Mouse (Mus musculus) CD4-positive, CD25-positive, alpha-beta regulatory T cell, adult 4 months (primary cell): ENCODE data around the gene Lmo7. TPM values are rescaled to one million over a fixed set of nuclear protein-coding genes. Genes with fewer than 3 reads are reported as not detected.
A peak's percentile ranks its signal among the peaks of the same experiment; 100 is the strongest.

Experiments
- ATAC-seq: one replicate; pipeline ENCODE4 v1.8.0; 2017
- polyA plus RNA-seq, 2 experiments: library from polyadenylated mRNA; unstranded; fragments of 100-300 nt; shearing (Covaris generic); gene quantifications; one replicate each; pipeline ENCODE4 v1.2.1; 2017

The Lmo7 gene
- polyA plus RNA-seq, result under 1 TPM; 0.22 to 0.31 TPM

DNA sequence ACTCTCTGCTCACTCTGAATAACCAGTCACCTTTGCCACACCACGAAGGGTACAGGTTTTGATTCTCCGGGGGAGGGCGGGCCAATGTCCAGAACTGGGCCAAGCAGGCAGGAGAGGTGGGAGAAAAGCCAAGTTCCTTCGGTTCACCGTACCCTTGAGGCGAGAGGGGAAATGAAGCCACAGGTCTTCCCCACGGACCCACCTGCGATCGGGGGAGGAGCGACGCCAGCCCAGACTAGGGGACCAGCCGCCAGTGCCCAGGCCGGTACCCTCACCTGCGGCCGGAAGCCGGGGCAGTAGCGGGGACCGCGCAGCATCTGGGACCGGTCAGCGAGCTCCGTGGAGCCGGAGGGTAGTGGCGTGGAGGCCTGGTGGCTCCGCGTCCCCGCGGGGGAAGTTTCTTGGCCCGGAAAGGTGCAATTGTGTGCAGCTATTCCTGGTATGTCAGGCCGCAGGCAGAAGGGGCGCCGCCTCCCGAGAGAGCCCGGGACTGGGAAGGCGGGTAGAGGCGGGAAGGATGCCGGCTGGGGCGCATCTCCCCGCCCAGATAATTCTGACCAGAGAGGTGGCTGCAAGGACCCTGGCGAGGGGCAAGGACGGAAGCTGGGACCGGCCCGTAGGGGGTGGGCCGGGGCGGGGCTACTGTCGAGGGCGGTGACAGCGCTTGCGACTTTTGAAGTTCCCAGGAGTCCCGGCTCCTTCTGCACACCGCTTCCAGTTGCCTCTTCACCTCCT lies at the start of gene Lmo7, which contains the start of gene Gm9922:
Gene Lmo7, plus strand, starts transcription at position 721 of the 735 bp plus-strand sequence.
Gene Gm9922, minus strand, starts transcription at position 578 of the 735 bp plus-strand sequence.
- ATAC-seq, result peak; percentile 31

DNA sequence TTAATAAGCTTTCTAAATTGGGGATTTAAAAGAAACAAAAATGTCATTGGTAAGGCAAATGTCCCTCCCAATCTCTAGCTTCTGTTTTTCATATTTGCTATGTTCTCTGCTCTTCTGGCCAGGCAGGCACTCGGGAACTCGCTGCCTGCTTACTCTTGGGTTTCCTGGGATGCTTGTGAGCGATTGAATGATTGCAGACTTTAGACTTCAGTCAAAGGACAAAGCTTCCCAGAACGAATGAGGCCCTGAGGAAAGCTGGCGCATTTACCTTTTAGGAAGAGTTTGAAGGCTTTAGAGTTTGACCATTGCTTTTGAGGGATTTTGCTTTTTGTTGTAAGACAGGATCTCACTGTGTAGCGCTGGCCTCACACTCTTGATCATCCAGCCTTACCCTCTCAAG lies 42.1 kb upstream of the Lmo7 start:
- no peak for ATAC-seq

DNA sequence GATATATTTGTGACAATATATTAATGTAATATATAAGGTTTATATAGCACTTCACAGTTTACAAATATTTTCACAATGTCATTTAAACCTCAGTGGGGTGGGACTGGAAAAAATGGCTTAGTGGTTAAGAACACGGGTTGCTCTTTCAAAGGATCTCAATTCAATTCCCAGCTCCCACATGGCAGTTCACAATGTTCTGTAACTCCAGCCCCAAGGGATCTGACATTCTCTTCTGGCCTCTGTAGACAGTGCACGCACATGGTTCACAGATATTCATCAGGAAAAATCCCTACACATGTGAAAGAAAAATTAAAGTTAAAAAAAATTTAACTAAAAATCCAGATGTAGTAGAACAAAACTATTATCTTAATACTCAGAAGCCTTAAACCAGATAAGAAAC lies 41.4 kb upstream of the Lmo7 start:
- ATAC-seq, result no peak

DNA sequence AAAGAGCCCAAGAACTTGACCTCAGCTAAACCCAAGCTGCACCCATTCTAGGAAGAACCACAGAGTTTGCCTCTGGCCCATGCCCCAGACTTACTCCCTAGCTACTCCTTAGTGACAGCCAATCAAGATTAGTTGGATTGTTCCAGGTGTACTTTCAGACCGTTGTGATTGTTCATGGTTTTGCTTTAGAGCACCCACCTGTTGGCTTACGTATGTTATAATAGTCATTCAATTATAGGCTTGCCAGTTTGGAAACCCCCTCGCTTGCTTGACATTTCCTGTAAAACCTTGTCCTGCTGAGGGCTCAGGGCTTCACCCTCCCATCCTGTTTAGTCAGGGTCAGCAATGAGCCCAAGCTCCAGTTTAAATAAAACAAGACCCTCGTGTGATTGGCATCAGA lies 25.3 kb upstream of the Lmo7 start:
- ATAC-seq, result peak; percentile 69

DNA sequence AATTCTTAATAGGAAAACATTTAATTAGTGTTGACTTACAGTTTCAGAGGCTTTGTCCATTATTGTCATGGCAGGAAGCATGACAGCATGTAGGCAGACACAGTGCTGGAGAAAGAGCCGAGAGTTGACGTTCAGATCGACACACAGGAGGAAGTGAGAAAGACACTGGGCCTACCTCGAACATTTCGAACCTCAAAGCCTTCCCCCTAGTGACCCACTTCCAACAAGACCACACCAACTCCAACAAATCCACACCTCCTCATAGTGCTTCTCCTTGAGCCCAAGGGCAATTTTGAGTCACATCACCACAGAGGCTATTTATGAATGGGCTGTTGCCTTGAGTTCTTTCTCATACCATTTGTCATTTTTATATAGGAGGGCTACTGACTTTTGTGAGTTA lies 22.7 kb upstream of the Lmo7 start:
- ATAC-seq, result no peak

DNA sequence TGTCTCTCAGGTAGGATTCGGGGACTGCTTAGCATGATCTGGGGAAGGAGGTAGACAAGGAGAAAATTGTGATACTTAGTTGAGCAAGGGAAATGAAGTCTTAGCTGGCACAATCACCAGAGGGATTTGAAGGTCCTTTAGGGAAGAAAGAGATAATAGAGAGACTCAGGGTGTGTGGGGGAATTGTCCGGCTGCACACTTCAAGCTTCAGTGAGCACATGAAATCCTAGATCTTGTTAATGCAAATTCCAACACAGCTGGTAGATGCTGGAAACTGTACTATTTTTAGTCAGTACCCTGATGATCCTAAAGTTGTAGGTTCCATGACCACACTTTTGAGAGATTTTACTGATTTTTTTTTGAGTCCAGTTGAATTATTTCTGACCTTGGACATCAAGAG lies 15.3 kb upstream of the Lmo7 start:
- ATAC-seq, result no peak

DNA sequence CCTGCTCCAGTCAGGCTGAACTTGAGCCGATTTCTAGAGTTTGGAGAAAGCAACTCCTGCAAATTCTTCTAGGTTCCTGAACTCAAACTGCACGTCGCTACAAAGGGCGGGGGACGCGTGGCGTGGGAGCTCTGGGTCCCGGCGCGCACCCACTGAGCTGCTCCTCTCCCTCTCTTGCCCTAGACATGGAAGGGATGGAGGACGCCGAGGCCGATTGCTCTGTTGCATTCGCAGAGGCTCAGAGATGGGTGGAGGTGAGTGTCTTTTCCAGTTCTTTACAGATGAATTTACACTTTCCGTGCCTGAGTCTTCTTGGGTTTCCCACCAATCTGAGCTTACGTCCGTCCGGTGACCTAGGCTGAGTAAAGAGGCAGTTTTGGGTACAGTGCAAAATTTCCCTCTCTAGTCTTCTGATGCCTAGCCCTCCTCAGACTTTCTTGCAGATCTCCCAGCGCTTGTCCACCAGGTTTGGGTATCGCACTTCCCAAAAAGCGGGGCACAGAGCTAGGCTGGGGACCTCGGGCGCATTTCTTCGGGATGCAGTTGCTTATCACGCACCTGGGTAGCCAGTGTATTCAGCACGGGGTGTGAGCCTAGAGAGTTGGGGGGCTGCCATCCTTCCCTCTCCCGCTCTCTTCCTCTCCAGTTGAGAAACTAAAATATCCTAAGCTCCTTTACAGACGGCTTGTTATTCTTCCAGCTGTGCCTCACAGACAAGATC lies 375 bp downstream of the Lmo7 start:
- peak; percentile 29 for ATAC-seq

DNA sequence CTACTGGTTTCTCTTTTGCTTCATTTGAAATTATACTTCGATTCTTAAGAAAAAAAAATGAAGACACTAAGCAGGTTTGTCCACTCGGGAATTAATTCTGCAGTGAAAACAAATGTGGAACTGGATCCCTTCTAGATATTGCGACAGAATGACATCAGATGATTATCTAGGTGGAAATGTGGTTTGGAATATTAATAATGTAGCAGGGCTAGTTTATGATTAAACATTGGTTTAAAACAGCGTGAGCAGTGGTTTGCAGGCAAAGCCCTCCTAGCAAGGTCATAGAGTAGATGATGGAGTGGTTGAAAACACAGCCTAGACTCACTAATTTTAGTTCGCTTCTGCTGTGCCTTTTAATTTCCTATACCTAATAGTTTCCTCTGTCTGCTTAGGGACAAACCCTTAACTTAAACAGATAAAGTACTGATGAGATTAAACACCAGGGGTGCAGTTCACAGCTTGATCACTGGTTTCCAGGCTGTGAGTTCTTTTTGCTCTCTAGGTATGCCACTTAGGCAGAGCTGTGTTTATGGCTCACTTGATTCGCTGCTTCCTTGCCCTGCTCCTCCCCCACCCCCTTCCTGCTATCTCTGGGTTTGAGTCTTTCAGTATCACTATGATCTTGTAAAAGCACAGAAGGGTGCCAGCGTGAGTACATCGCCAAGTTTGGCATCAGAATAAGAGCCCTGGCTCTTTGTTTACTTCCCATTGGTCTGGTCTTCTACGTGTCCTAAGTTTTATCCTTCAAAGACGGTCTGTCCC lies 4.0 kb downstream of the Lmo7 start:
- ATAC-seq, result peak; percentile 54

DNA sequence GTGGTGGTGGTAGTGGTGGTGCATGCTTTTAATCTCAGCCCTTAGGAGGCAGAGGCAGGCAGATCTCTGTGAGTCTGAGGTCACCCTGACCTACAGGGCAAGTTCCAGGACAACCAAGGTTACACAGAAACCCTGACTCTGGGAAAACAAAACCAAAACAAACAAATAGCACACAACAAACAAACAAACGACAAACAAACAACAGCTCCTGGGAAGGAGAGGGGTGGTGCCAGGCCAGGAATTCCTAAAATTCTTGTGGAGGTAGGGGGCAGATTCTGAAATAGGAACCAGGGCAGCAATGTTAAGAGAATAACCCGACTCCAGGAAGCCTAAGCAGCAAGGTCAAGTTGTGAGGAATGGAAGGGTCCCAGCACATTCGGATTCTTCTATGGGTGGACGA lies 7.7 kb downstream of the Lmo7 start:
- no peak for ATAC-seq

DNA sequence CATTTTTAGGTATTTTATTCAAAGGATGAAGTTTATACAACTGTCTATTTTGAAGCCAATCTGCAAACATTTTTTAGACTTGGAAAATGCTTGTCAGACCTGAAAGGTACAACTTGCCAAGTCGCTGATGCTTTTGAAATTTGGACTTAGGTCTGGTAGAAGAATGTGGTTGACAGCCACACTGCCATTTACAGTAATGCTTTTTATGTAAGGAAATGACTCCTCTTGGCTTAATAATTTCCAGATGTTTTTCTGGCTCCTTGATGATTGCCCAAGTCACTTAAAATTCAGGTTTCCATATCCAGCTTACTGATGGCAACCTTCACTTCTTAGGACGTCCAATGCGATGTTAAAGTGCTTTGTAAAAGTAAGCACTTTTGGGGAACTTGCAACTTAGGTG lies 16.9 kb downstream of the Lmo7 start:
- no peak for ATAC-seq

DNA sequence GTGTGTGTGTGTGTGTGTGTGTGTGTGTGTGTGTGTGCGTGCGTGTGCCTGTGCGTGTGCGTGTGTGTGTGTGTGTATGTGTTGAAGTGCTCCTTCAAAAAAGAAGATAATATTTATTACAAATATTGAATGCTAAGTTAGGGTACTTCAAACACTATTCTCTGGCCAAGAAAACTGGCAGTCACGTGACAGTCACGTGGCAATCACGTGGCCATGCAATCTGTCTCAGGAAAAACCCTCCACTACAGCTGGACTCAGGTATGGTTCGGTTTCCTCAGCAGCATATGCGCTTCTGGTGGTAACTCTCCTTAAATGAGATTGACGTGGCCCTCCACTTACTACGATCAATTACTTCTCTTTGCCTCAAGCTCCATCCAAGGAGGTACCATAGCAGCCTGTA lies 18.1 kb downstream of the Lmo7 start:
- ATAC-seq, result no peak

DNA sequence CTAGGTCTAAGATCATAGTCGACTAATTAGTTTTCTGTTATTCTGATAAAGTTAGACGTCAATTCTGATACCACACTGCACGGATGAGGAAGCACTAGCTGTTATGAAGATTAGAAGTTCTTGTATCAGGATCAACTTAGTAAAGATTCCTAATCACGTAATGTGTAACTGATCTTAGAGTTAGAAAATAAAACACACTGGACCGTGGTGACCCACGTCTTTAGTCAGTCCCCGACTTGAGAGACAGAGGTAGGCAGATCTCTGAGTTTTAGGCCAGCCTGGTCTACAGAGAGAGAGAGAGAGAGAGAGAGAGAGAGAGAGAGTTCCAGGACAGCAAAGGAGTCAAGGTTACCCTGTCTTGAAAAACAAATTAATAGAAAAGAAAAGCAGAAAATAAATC lies 18.7 kb downstream of the Lmo7 start:
- ATAC-seq, result no peak

DNA sequence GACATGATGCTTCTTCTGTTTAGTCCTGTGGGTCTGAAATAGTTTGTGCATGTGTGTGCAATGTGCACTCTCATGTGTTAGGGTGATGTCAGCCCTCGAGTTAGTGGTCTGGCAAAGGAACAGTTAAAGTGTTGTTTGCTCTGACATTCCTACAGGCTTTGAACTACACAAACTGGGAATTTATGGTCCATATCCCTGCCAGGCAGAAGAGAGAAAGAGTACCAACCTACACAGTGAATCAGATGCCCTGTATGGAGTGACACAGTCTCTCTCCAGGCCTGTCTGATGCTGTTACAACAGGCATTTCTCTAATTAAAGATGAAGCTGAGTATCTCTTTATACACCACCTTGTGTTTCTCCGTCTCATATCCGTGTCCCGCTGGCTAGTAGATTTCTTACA lies 21.2 kb downstream of the Lmo7 start:
- ATAC-seq, result no peak

DNA sequence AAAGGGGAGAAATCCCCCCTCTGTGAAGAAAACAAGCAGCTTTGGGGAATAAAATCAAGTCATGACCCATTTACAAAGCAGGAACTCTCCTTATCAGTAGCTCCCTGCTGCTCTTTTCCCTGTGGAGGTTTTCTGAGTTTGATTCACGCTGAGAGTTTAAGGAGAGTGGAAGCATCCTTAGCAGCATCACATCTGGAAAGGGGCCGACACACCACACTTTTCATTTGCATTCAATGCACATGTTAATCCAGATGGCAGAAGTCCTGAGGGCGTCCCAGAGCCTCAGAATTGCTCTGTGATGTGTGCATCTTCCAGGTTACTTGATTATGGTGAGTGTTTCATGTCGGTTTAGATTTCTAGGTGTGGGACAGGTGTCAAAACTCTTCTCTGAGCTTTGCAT lies 25.7 kb downstream of the Lmo7 start:
- ATAC-seq, result no peak

DNA sequence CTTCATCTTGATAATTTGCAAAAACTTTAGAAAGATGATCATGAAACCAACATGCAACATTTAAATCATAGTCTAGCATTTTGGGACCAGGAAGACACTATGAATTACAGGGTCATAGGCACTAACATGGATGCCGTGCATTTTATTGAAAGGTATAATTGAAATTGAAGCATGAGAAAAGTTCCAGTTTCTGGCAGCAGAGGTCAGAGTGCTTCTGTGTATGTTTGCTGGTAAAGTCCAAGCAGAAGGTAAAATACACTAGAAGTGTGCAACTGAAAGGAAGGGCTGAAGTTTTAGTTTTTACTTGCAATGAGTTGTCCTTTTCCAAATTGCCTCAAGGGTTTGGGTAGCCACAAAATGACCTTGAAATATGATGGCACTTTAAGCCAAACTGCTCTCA lies 32.5 kb downstream of the Lmo7 start:
- ATAC-seq, result no peak

DNA sequence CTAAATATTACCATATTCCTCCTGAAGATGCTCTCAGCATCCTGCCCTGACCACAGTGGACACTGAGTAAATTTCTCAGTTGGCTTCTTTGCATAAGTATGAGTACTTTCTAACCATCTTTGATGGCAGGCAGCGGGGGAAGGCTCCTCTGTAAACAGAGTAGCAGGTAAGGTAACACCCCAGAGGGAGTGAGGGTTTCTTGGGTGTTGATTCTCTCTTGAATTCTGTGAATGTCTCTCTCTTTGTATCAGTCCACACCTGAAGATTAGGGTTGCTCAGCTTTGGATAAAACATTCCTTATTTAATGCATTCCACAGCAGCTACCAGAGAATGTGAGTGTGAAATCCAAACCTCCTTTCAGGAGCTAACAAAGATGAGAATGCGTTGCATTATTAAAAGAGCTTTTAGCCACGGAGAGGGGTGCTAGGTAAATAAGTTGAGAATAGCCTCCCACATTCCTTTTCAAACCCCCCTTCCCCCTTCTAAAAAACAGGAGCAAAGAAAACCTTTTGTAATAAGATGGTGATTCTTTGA lies 34.1 kb downstream of the Lmo7 start:
- no peak for ATAC-seq

DNA sequence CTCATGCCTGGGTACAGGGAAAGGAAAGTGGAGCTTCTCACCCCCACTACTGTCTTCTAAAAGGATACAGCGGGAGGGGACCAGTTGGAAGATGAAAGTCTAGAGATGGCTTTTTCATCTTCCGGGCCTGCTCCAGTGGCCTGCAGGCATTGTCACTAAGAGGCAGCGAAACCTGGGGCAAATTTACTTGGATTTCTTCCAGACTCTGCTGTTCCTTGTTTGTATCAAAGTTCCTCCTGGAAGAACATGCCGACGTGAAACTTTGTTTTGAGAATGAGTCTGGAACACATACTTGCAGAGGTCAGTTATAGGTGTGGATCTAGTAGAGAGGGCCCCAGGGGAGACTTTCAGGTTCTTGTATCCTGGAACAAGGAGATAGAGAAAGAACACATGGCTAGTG lies 41.6 kb downstream of the Lmo7 start:
- ATAC-seq, result no peak

DNA sequence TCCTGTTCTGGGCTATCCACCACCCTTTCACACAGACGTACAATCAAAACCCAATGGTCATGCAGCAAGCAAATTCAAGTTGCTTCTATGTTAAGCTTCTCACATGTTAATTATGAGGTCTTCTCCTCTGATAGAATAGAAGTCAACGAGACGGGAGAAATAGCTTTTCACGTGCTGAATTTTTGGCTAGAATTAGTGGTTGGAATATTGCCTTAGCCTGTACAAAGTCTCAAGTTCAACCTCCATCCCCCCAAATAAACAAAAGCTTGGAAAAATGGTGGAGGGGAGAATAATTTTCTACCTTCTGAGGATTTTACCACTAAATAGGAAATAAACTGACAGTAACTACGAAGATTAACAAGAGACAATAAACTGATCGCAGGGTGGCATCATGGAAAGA lies 42.0 kb downstream of the Lmo7 start:
- ATAC-seq, result no peak

DNA sequence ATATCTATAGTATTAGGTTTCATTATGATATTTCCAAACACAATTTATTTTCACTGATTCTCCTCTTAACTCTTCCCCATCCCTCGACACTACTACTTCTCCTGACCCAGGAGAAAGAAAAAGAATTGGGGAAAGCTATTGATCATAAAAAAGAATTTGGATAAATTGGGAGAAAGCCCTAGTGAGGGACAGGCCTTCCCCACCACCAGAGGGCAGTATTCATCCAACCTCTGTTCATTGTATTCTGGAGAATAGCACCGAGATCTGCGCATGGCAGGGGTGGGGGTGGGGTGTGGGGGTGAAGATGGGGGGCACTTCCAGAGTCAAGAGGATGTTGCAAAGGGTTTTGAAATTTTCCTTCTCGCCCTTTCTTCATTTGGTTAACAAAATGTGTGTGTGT lies 44.9 kb downstream of the Lmo7 start:
- ATAC-seq, result no peak

DNA sequence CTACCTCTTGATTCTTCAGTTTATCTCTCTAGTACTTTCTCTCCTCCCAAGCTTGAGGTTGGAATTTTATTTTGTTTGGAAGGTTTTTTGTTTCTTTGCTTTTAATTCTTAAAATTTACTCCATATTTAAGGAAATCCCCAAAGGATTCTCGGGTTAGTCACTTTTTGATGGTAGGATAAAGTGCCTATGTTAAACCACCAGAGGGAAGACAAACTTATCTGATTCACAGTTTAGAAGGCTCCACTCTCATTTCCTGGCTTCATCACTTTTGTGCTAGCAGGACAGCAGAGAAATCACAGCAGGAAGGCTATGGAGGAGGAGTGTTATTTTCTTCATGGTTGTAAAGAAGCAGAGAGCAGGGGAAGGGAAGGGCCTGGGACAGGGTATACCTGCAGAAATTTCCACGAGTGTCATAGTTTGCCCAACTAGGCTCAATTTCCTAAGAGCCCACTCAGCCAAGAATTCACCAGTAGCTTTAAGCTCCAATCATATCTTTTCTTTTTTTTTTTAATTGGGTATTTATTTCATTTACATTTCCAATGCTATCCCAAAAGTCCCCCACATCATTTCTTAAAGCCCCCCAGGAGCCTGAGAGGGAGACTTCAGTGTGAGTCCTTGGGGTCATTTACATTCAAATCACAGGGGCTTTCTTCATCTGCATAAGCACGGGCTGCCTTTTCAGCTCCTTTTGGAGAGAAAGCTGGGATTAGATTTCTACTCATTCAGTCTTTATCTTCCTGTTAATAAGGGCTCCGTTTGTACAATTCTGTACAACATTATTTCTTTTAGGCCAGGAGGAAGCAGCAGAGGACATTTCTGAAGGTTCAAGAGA lies 46.8 kb downstream of the Lmo7 start:
- ATAC-seq, result no peak

DNA sequence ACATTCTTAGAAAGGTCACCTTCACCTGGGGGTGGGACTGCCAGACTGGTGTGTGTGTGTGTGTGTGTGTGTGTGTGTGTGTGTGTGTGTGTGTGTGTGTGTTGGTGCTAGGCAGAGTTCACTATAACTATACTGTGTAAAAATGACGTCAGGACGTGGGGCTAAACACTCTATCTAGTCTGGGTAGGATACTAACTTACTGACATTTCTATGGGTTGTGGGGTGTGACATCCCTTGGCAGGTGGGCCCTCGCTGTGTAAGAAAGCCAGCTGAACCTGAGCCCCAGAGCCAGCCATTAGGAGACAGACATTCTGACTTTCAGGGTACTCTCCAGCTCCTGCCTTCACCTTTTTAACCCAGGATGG lies 47.4 kb downstream of the Lmo7 start:
- no peak for ATAC-seq

DNA sequence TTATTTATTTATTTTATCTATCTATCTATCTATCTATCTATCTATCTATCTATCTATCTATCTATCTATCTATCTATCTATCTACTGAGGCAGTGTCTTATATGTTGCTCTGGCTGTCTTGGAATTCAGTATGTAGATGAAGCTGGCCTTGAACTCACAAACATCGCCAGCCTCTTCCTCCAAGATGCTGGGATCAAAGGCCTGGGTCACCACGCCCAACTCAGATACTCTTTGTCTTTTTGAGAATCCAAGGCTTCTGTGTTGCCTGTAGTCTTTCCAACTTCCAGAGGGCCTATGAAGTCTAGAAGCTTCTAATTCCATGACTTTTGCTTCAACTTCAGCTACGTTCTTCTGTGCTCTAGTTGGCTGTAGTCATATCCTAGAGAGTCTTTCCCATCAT lies 48.7 kb downstream of the Lmo7 start:
- ATAC-seq, result no peak

DNA sequence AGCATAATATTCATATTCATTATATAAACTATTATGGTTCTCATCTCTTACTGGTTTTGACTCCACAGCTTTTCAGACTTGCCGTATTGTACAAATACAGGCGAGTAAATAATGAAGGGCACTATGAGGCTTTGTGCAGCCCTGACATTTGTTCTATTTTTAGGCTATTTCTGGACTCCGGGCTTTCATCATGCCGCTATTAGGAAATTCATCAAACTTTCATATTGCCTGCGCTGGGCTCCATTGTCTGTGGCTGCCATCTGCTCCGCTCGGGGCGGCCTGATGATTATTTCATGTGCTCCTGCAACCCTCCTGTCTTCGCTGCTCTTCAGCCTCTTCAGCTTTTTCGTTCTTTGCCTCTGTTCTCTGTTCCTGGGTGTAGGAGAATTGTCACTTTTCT lies 50.3 kb downstream of the Lmo7 start:
- ATAC-seq, result no peak
